Mouse (Mus musculus): ENCODE measurements around the gene Pacs2.

GRCm38 (mm10) chr12:112990706-112991405 lies 23.5 kb upstream of the Pacs2 start:
- TF ChIP-seq CTCF (IDR thresholded peaks at IDR 0.05) (no peak), POLR2A (IDR thresholded peaks at IDR 0.05; ENCODE audit: insufficient read depth, low read depth, low read length) (no peak), EP300 (IDR thresholded peaks at IDR 0.05; ENCODE audit: insufficient read depth, low read depth, low read length) (no peak)
